7 mouse cellular contexts compared by ENCODE assay signal in the genomic region with DNA sequence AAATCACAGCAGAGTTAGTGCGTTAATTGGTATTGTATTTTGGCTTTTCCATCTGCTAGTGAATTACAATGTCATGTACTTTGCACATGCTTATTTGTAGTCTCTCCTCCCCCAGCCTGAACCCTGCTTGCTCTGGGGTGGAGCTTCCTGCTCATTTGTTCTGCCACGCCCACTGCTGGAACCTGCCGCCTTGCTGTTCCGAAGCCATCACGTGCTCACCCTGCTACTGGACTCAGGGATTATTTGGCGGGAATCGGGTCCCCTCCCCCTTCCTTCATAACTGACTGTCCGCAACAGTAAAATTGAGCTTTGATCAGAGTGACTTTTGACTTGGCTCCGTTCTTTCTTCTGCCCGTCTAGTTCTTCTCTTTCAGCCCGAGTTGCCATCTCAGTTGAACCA. TPM values are rescaled to one million over a fixed set of nuclear protein-coding genes. Genes with fewer than 3 reads are reported as not detected.
DNase-seq lines count a peak whose midpoint lies in the region; ATAC-seq and TF ChIP-seq lines count a peak whose summit lies in the region.
"Not testable (repeated sequence)": the region's sequence is repeated elsewhere in the genome, so short reads cannot be mapped to it uniquely, and the experiment has no call there.

No protein-coding gene starts in this region.

- not testable (repeated sequence) for ATAC-seq in kidney, embryonic 15.5 days (replicated peaks; ENCODE audit: low FRiP score)

- H3K27ac ChIP-seq in kidney, embryonic 15.5 days = not testable (repeated sequence)
- H3K27ac ChIP-seq in small intestine, adult 2 months (ENCODE audit: insufficient read depth, low read depth, low read length) = peak overlapping the region; percentile 56

- WGBS in kidney, embryonic 15.5 days = 56% methylated on average over 11 of the region's 11 CpGs
- WGBS in small intestine, adult 2 months = 25% methylated on average over 11 of the region's 11 CpGs

- peak overlapping the region; percentile 37; the same call in 1 of the 2 replicates for H3K4me3 ChIP-seq in E14TG2a.4 (replicated peaks; ENCODE audit: low read length)
- not testable (repeated sequence) for H3K4me3 ChIP-seq in kidney, embryonic 15.5 days (replicated peaks); small intestine, adult 2 months (ENCODE audit: low read depth, low read length)

- TF ChIP-seq POLR2A in small intestine, adult 2 months (IDR thresholded peaks at IDR 0.05; ENCODE audit: low read depth, low read length) = not testable (repeated sequence)

- peak; percentile 87 for DNase-seq in R1 (ENCODE audit: low read depth, low spot score)
- DNase-seq in heart, adult 8-10 months (ENCODE audit: low spot score) = peak; percentile 45
- peak; percentile 79 for DNase-seq in kidney, adult 18-20 months
- DNase-seq in kidney, postnatal 25 days = peak; percentile 71 to 88

- H3K4me2 ChIP-seq in kidney, embryonic 15.5 days = 0 out of 2 replicates have a peak overlapping the region, but pooled peaks have one; percentile 14

- H3K36me3 ChIP-seq in E14TG2a.4 (ENCODE audit: insufficient read depth, low read length); kidney, embryonic 15.5 days; small intestine, adult 2 months (ENCODE audit: control insufficient read depth, insufficient read depth, low read length): not testable (repeated sequence)

- not testable (repeated sequence) for TF ChIP-seq CTCF in E14TG2a.4 (conservative IDR thresholded peaks at IDR 0.05; ENCODE audit: low read length); small intestine, adult 2 months (IDR thresholded peaks at IDR 0.05; ENCODE audit: extremely low read depth, insufficient read length, insufficient replicate concordance, low read depth, low read length)

- H3K27me3 ChIP-seq in E14TG2a.4 (ENCODE audit: insufficient read depth, low read length); kidney, embryonic 15.5 days; small intestine, adult 2 months (ENCODE audit: control insufficient read depth, insufficient read depth, low read length): not testable (repeated sequence)

- peaks cover 43% of the 10 kb centered on the region for H3K4me1 ChIP-seq in E14TG2a.4 (replicated peaks; ENCODE audit: low read depth, low read length)
- not testable (repeated sequence) for H3K4me1 ChIP-seq in kidney, embryonic 15.5 days; small intestine, adult 2 months (ENCODE audit: control insufficient read depth, insufficient read depth, insufficient read length, low read length)

- not testable (repeated sequence) for H3K9ac ChIP-seq in kidney, embryonic 15.5 days

- H3K9me3 ChIP-seq in E14TG2a.4 (ENCODE audit: low read length); kidney, embryonic 15.5 days (replicated peaks): not testable (repeated sequence)

RNA-seq across cellular contexts. Expression of gene Fbxo22, which starts 24.4 kb away (rescaled TPM):
- total RNA-seq in heart, adult 8-10 months (2022) = 10 to 100 TPM; 31.0 to 34.3 (median 33.3) TPM
- 69.5 and 69.6 TPM in 2 replicates for polyA plus RNA-seq in kidney, embryonic 15.5 days (2015; fragmentation: Nextera tagmentation; extraction: Ambion mirVana)
- polyA plus RNA-seq in small intestine, adult 2 months (2012; rRNA removed) = 5.9 and 10.2 TPM in 2 replicates
